Mouse (Mus musculus): ENCODE data around the gene Capn7. TPM values are rescaled to one million over a fixed set of nuclear protein-coding genes. Genes with fewer than 3 reads are reported as not detected.

The Capn7 gene
- polyA plus RNA-seq, 1 experiment: 38.0 TPM

- H3K4me1 ChIP-seq (ENCODE audit: control insufficient read depth, insufficient read depth, low read length): peaks cover 62% of the 10 kb centered on the region
- H3K4me3 ChIP-seq (replicated peaks; ENCODE audit: insufficient read depth, low read depth, low read length): no peak overlapping the region
- H3K27me3 ChIP-seq (ENCODE audit: control insufficient read depth, insufficient read depth, low read length): no peaks in the 10 kb centered on the region
- H3K27ac ChIP-seq (ENCODE audit: insufficient read depth, low read length): no peak overlapping the region
- 90% methylated on average over 11 of the region's 11 CpGs for WGBS
- no peak for DNase-seq
- no peak for TF ChIP-seq CTCF (IDR thresholded peaks at IDR 0.05; ENCODE audit: borderline replicate concordance, insufficient read depth, low read depth, low read length)
- TF ChIP-seq POLR2A (IDR thresholded peaks at IDR 0.05; ENCODE audit: borderline replicate concordance, insufficient read depth, low read length): no peak
Measured at GRCm38 (mm10) chr14:31398819-31399218, 62.4 kb downstream of the Capn7 start.

GRCm38 (mm10) chr14:31399271-31399670 is 62.8 kb downstream of the Capn7 start:
- H3K4me3 ChIP-seq (replicated peaks; ENCODE audit: insufficient read depth, low read depth, low read length): no peak overlapping the region
- WGBS: 87% methylated on average over 3 of the region's 3 CpGs
- H3K27ac ChIP-seq (ENCODE audit: insufficient read depth, low read length): no peak overlapping the region

GRCm38 (mm10) chr14:31400246-31400645 is 63.8 kb downstream of the Capn7 start:
- TF ChIP-seq POLR2A (IDR thresholded peaks at IDR 0.05; ENCODE audit: borderline replicate concordance, insufficient read depth, low read length) (no peak), CTCF (IDR thresholded peaks at IDR 0.05; ENCODE audit: borderline replicate concordance, insufficient read depth, low read depth, low read length) (no peak)
- Histone ChIP-seq H3K27me3 (ENCODE audit: control insufficient read depth, insufficient read depth, low read length) (no peaks in the 10 kb centered on the region), H3K4me3 (replicated peaks; ENCODE audit: insufficient read depth, low read depth, low read length) (no peak overlapping the region), H3K27ac (ENCODE audit: insufficient read depth, low read length) (no peak overlapping the region), H3K4me1 (ENCODE audit: control insufficient read depth, insufficient read depth, low read length) (peaks cover 61% of the 10 kb centered on the region)
- DNase-seq: no peak
- 83% methylated on average over 7 of the region's 7 CpGs for WGBS

More at GRCm38 (mm10) chr14:31399271-31399670, 62.8 kb downstream of the Capn7 start:
- H3K27me3 ChIP-seq (ENCODE audit: control insufficient read depth, insufficient read depth, low read length): no peaks in the 10 kb centered on the region
- DNase-seq: no peak
- peaks cover 62% of the 10 kb centered on the region for H3K4me1 ChIP-seq (ENCODE audit: control insufficient read depth, insufficient read depth, low read length)
- TF ChIP-seq POLR2A (IDR thresholded peaks at IDR 0.05; ENCODE audit: borderline replicate concordance, insufficient read depth, low read length): no peak
- no peak for TF ChIP-seq CTCF (IDR thresholded peaks at IDR 0.05; ENCODE audit: borderline replicate concordance, insufficient read depth, low read depth, low read length)

- Histone ChIP-seq H3K27me3 (ENCODE audit: control insufficient read depth, insufficient read depth, low read length) (no peaks in the 10 kb centered on the region), H3K4me3 (replicated peaks; ENCODE audit: insufficient read depth, low read depth, low read length) (no peak overlapping the region), H3K27ac (ENCODE audit: insufficient read depth, low read length) (peak overlapping the region; percentile 55; the same call in 1 of the 2 replicates), H3K4me1 (ENCODE audit: control insufficient read depth, insufficient read depth, low read length) (peaks cover 65% of the 10 kb centered on the region)
- TF ChIP-seq POLR2A (IDR thresholded peaks at IDR 0.05; ENCODE audit: borderline replicate concordance, insufficient read depth, low read length): no peak
- TF ChIP-seq CTCF (IDR thresholded peaks at IDR 0.05; ENCODE audit: borderline replicate concordance, insufficient read depth, low read depth, low read length): no peak
- peak in 1 of 2 experiments; percentile 29 for DNase-seq
- 64% methylated on average over 11 of the region's 11 CpGs for WGBS
Measured at GRCm38 (mm10) chr14:31400896-31401295, 64.5 kb downstream of the Capn7 start.

- Histone ChIP-seq H3K27ac (ENCODE audit: insufficient read depth, low read length) (no peak overlapping the region), H3K4me3 (replicated peaks; ENCODE audit: insufficient read depth, low read depth, low read length) (no peak overlapping the region), H3K4me1 (ENCODE audit: control insufficient read depth, insufficient read depth, low read length) (peaks cover 75% of the 10 kb centered on the region), H3K27me3 (ENCODE audit: control insufficient read depth, insufficient read depth, low read length) (no peaks in the 10 kb centered on the region)
- WGBS: 76% methylated on average over 6 of the region's 6 CpGs
- DNase-seq: no peak
- no peak for TF ChIP-seq CTCF (IDR thresholded peaks at IDR 0.05; ENCODE audit: borderline replicate concordance, insufficient read depth, low read depth, low read length)
- TF ChIP-seq POLR2A (IDR thresholded peaks at IDR 0.05; ENCODE audit: borderline replicate concordance, insufficient read depth, low read length): no peak
Measured at GRCm38 (mm10) chr14:31401918-31402427, 65.5 kb downstream of the Capn7 start.

GRCm38 (mm10) chr14:31402693-31403092 is 66.3 kb downstream of the Capn7 start:
- DNase-seq: no peak
- Histone ChIP-seq H3K4me1 (ENCODE audit: control insufficient read depth, insufficient read depth, low read length) (peaks cover 78% of the 10 kb centered on the region), H3K27me3 (ENCODE audit: control insufficient read depth, insufficient read depth, low read length) (no peaks in the 10 kb centered on the region), H3K27ac (ENCODE audit: insufficient read depth, low read length) (peak overlapping the region; percentile 30; the same call in 1 of the 2 replicates), H3K4me3 (replicated peaks; ENCODE audit: insufficient read depth, low read depth, low read length) (no peak overlapping the region)
- WGBS: 58% methylated on average over 5 of the region's 5 CpGs
- TF ChIP-seq POLR2A (IDR thresholded peaks at IDR 0.05; ENCODE audit: borderline replicate concordance, insufficient read depth, low read length): no peak
- TF ChIP-seq CTCF (IDR thresholded peaks at IDR 0.05; ENCODE audit: borderline replicate concordance, insufficient read depth, low read depth, low read length): no peak

GRCm38 (mm10) chr14:31403556-31403955 is 67.1 kb downstream of the Capn7 start:
- peak; percentile 63 to 70 for DNase-seq
- Histone ChIP-seq H3K4me1 (ENCODE audit: control insufficient read depth, insufficient read depth, low read length) (peaks cover 78% of the 10 kb centered on the region), H3K27me3 (ENCODE audit: control insufficient read depth, insufficient read depth, low read length) (no peaks in the 10 kb centered on the region), H3K27ac (ENCODE audit: insufficient read depth, low read length) (peak overlapping the region; percentile 39; the same call in 1 of the 2 replicates), H3K4me3 (replicated peaks; ENCODE audit: insufficient read depth, low read depth, low read length) (no peak overlapping the region)
- TF ChIP-seq POLR2A (IDR thresholded peaks at IDR 0.05; ENCODE audit: borderline replicate concordance, insufficient read depth, low read length): no peak
- TF ChIP-seq CTCF (IDR thresholded peaks at IDR 0.05; ENCODE audit: borderline replicate concordance, insufficient read depth, low read depth, low read length): no peak
- 19% methylated on average over 9 of the region's 9 CpGs for WGBS

- no peak for DNase-seq
- TF ChIP-seq CTCF (IDR thresholded peaks at IDR 0.05; ENCODE audit: borderline replicate concordance, insufficient read depth, low read depth, low read length) (no peak), POLR2A (IDR thresholded peaks at IDR 0.05; ENCODE audit: borderline replicate concordance, insufficient read depth, low read length) (no peak)
- 82% methylated on average over 8 of the region's 8 CpGs for WGBS
- H3K27me3 ChIP-seq (ENCODE audit: control insufficient read depth, insufficient read depth, low read length): no peaks in the 10 kb centered on the region
- H3K4me3 ChIP-seq (replicated peaks; ENCODE audit: insufficient read depth, low read depth, low read length): no peak overlapping the region
- H3K4me1 ChIP-seq (ENCODE audit: control insufficient read depth, insufficient read depth, low read length): peaks cover 74% of the 10 kb centered on the region
- H3K27ac ChIP-seq (ENCODE audit: insufficient read depth, low read length): peak overlapping the region; percentile 11; the same call in 1 of the 2 replicates
Measured at GRCm38 (mm10) chr14:31403995-31404394, 67.6 kb downstream of the Capn7 start.
